Mouse (Mus musculus): ENCODE measurements around the gene Prl.
"Not testable (repeated sequence)": the region's sequence is repeated elsewhere in the genome, so short reads cannot be mapped to it uniquely, and the experiment has no call there.

Gene Prl

DNA sequence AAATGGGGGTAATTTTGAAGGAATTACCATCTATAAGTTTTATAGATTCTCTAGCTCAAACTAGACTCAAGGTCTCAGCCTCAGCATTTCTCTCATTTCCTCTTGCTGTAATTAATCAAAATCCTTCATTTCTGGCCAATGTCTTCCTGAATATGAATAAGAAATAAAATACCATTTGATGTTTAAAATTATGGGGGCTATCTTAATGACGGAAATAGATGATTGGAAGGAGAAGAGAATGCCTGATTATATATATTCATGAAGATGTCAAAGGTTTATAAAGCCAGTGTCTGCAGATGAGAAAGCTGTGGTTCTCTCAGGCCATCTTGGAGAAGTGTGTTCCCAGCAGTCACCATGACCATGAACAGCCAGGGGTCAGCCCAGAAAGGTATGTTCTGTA is at the start of gene Prl:
TSS of gene Prl (plus strand) at position 301 of the 400 bp plus-strand sequence.
- no peak for DNase-seq (ENCODE audit: low spot score in 2 of 2)

DNA sequence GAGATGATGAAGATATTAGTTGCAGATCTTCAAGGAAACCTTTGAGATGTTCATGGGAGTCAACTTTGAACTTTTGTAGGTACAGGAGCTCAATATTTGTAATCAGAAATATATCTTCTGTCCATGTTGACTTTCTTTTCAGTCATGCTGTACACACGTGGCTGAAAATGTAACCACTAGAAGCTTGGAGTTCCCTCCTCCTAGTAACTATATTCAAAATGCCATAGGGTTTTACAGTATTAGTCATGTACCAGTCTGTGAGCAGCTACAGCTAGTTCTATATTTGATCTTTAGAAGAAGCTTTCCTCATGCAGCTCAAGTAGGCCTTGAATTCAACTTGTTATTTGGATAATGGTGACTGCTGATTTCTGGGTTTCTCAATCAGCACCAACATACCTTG is 30.8 kb upstream of the Prl start:
- no peak for DNase-seq (ENCODE audit: low spot score in 2 of 2)

DNA sequence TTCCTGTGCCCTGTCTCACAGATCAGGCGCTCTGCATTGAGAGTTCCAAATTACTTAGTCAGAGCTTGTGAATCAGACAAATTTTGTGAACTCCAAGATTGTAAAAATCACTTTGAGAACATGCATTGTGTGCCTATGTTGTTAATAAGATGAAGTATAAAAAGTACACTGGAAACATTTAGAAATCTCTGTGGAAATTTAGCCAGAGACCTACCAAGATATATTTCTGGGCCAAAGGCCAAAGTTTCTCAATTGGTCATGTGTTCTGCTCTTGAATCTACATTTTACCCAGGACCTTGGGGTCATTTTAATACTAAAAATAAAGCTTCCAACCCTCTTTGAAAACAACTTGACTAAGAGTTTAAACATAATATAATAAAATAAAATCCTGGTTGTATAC is 30.0 kb upstream of the Prl start:
- DNase-seq (ENCODE audit: low spot score in 2 of 2), result no peak

DNA sequence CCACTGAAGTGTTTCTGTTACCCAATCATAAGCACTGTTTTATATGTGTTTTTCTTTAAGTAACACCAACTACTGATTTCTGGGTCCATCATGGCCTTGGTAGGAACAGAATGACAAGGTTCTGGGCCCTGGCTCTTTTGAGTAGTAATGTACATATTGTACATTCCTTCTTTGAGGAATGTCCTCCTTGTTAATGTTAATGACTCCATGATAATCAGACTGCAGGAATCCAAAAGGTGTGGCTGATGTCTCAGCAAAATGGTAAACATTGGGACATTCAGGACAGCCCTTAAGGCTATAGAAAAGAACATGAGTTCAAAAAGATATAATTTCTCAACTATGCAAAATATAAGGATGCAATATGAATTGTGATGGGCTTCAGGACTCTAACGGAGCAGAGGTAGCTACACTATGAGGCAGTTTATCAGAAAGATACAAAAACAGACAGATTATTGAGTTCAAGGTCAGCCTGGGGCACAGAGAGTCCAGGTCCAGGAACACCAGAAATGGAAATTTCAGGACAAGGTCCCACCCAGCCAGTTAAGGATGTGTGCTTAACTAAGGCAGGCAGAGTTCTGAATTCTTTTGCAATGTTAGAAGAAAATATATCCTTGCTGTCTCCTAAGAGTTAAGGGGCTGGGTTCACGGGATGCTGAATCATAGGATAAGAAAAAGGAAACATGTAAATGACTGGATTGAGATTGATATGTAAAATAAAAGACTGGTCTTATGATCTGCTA is 28.7 kb upstream of the Prl start:
- DNase-seq (ENCODE audit: low spot score in 2 of 2), result no peak

DNA sequence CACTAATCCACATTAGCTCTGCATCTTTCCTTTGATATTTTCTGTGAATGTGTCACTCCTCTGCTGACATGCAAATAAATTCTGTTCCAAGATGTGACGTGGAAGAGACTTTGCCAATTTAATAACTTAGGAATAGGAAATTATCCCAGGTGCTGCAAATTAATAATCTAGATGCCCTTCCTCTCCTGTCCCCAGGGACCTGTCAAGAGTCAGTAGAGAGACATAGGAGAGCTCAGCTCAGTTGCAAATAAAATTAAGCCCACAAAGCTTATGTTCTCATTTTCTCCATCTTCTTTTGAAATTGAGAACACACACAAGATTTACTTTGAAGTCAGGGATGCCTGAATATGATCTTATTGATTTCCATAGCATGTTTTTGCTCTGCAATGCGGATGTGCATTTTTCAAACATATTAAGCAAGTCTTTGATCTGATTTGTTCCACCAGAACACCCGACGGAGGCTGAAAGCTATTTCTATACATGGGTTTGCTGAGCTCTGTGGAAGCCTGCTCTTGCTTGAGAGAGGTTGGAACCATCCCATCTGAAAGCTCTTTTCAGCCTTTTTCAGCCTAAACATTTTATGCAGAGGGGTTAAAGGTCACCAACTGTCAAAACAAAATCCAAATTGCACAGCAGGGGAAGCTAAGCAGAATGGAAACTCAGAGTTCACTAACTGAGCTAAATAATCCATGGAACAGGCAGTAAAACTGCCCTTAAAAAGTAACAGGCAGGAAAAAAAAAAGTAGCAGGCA is 26.1 kb upstream of the Prl start:
- no peak for DNase-seq (ENCODE audit: low spot score in 2 of 2)

DNA sequence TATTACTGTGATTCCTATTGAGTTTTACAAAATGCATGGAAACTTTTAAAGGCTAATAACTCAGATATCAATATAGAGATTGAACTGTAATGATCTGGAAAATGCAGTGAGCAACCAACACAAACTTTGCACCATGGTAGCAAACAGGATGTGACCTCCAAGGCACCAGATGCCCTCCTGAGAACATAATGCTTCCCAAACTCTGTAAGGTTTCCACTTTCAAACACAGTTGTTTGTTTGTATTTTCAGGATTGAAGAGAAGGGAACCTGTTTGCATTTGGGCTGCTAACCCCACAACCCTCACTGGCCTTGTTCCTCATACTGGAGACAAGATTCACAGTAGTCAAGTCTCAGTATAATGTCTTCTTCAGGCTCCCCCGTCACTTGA is 25.5 kb upstream of the Prl start:
- DNase-seq (ENCODE audit: low spot score in 2 of 2), result no peak

DNA sequence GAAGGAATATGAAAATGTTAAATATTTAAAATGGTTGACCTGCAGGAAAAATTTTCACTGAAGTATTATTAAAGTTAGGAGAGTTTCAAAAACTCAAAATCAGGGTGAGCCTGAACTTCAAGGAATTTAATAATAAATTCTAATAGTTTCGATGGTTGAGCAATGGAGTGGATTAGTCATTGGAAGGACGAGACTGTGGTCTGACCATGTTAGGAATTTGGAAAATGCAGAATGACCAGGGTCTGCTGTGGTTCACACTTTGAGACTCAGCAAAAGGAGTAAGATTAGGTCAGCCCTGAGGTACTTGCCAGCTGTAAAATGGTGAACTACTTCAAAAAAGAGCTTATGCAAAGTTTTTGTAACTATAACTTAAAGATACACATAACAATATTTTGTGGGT is 24.4 kb upstream of the Prl start:
- no peak for DNase-seq (ENCODE audit: low spot score in 2 of 2)

DNA sequence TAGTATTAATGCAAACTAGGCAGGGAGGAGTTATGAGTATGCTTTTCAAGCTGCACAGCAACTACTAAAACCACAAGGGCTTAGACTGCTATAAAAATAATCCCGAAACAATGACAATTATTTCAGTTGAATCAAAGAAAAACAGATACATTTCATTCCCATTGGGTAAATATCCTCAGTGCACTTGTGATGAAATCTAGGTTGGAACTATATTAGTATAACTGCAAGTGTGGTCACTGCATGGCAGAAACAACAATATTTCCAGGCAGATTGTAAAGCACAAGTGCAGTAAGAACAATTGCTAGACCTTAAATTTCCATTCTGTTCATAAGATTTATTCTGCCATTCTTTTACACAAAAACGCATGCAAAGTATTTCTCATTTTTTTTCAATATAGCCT is 15.2 kb upstream of the Prl start:
- no peak for DNase-seq (ENCODE audit: low spot score in 2 of 2)

DNA sequence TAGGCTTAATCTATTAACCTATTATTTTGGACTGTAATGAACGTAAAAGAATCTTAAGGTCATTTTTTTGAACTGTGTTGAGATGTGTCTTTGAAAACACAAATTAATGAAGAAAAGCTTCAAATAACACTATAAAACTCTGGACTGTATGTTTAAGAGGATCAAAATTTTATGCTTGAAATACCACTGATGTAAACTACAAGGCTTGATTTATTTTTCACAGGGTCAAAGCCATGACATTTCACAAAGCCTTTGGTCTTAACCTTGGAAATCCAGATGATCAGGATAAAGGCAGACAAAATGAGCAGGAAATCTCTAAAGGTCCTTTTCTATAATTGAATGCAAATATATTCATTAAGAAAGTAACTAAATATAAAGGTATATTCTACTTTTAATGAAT is 14.0 kb upstream of the Prl start:
- no peak for DNase-seq (ENCODE audit: low spot score in 2 of 2)

DNA sequence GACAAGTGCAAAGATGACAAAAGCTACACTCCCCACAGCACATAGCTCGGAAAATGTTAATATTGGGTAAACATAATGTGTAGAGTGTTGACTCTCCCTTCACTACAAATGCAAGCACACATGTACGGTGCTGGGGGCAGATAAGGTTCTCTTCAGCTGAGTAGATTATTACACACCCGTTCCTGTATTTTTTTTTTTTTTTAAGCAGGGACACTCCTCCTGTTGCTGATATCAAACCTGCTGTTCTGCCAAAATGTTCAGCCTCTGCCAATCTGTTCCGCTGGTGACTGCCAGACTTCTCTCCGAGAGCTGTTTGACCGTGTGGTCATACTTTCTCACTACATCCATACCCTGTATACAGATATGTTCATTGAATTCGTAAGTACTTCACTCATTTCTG is 1.8 kb downstream of the Prl start:
- DNase-seq (ENCODE audit: low spot score in 2 of 2), result no peak

DNA sequence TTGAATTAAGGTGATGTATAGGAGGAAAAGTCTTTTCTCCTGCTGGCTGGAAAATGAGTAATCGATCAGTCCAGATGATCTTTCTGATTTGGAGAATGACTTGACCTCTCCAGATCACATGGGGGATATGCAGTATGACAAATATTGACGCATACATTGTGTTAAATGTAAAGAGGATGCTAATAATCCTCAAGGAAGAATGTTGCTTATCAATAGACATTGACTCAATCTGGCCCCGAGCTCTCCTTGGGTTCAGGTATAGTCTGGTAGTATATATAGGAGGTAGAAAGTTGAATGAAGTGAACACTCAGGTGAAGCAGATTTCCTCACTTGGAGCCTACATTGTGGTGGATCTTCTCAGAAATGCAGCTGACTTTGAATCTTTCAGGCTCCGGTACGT is 36.5 kb downstream of the Prl start, which contains the start of gene Prl3d1:
TSS of gene Prl3d1 (plus strand) at position 301 of the 400 bp plus-strand sequence.
- not testable (repeated sequence) for DNase-seq (ENCODE audit: low spot score in 2 of 2)

All from spleen, postnatal 14 days (tissue).